Mouse (Mus musculus) c-Kit-positive CD71-positive TER-119-negative erythroid progenitor cells, embryonic 14.5 days (primary cell): Measurements from ENCODE around the gene AC124502.3.
"Not testable (repeated sequence)": the region's sequence is repeated elsewhere in the genome, so short reads cannot be mapped to it uniquely, and the experiment has no call there.

ENCODE experiments used
- DNase-seq: peaks from one replicate; pipeline ENCODE4 v3.0.0-alpha.2; 2013; ENCODE audit warnings: low read depth

The AC124502.3 gene

DNA sequence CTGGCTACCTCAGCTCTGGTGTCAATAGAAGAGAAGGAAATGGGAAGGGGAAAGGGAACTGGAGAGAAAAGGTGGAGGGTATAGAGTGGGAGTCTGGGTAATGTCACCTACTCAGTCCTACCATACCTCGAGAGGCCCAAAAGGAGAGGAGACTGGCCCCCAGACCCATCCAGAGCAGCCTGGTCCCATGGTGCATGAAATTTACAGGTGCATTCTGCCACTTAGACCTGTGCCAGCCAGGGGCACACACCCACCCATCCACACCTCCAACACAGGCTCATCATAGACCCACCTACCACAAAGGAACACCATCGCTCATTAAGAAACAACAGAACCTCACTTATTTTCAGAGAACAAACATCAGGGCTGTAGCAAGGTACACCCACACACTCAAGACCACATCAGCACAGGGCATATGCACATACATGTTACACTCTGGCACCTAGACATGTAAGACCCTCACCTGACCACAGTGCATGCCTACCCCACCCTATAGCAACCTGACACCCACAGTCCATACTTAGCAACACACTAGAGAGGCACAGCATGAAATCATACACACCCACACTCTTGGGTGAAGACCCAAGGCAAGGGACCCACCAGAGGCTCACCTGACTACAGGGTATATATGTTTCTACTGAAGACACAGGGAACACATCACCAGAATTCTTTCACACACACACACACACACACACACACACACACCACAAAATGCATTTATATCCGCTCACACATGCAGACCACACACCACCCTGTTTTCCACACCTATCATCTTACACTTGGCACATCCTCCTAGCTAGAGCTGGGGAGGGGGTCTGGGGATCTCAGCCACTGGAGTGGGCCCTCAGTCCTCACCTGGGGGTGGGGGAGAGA is 45.5 kb downstream of the AC124502.3 start:
- no peak for DNase-seq

- DNase-seq: no peak
Measured at GRCm38 (mm10) chr19:5084834-5085144, 46.1 kb downstream of the AC124502.3 start.

DNA sequence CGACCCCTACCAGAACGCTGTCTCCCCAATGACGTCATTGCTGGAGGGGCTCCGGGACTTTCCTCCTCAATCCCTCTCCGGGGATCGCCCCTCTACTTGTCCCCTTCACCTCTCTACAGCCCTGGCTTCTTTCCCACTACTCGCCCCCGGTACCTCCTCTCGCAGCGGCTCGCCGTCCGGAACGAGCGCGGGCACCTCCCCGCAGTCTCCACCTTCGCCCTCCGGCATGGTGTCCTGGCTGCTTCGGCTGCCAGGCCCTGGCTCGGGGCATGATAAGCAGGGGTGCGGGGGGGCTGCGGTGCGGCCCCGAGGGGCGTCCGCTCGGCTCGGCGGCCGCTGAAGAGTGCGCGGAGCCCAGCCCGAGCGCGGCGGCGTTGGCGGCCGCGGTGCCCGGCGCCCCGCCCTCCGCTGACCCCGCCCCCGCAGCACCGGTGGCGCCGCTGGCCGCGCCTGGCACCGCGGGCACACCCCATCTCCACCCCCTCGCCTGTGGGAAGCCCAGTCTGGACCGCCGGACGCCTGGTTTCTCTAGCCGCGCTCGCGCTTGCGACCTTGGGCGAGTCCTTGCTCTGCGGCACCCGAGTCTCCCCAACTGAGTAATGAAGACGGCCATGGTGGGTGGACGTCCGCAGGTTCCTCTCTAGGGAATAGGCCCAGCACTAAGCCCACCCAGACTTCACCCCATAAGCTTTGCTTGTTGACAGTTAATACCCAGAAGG is 46.6 kb downstream of the AC124502.3 start, which contains the start of gene Tmem151a:
Gene Tmem151a, minus strand, starts transcription at position 387 of the 719 bp plus-strand sequence.
- DNase-seq: no peak

GRCm38 (mm10) chr19:5086533-5086932 is 47.8 kb downstream of the AC124502.3 start:
- DNase-seq: not testable (repeated sequence)

- peak; percentile 98 for DNase-seq
Measured at GRCm38 (mm10) chr19:5087884-5088728, 49.4 kb downstream of the AC124502.3 start, which contains the start of gene Yif1a. Gene Yif1a, plus strand, starts transcription at chr19:5088538.

DNA sequence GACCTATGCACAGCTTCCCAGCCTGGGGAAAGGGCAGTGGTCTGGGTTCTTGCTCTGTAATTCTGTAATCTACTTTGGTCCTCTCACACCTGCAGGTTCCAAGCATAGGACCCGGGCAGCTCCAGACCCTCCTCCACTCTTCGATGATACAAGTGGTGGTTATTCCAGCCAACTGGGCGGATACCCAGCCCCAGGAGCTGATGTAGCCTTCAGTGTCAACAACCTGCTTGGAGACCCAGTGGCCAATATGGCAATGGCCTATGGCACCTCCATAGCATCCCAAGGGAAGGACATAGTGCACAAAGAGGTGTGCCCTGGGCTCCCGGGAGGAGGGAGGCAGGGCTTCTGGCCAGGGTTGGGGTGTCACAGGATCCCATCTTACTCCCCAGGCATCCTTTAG is 50.6 kb downstream of the AC124502.3 start:
- DNase-seq: no peak

DNA sequence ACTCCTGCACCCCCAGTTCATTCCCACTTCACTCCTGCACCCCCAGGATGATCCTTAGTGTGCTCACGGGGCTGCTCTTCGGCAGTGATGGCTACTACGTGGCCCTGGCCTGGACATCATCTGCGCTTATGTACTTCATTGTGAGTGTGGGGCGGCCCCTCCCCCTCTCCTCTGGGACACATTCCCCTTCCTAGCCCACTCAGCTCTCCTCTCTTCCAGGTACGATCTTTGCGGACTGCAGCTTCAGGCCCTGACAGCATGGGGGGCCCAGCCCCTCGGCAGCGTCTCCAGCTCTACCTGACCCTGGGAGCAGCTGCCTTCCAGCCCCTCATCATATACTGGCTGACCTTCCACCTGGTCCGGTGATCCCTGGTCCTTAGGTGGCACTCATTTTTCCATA is 53.4 kb downstream of the AC124502.3 start:
- no peak for DNase-seq

GRCm38 (mm10) chr19:5093481-5094242 is 55.0 kb downstream of the AC124502.3 start:
- DNase-seq: no peak

GRCm38 (mm10) chr19:5094243-5094632 is 55.5 kb downstream of the AC124502.3 start:
- peak; percentile 90 for DNase-seq

GRCm38 (mm10) chr19:5094746-5095417 is 56.2 kb downstream of the AC124502.3 start:
- no peak for DNase-seq

- no peak for DNase-seq
Measured at GRCm38 (mm10) chr19:5095887-5096474, 57.3 kb downstream of the AC124502.3 start.

DNA sequence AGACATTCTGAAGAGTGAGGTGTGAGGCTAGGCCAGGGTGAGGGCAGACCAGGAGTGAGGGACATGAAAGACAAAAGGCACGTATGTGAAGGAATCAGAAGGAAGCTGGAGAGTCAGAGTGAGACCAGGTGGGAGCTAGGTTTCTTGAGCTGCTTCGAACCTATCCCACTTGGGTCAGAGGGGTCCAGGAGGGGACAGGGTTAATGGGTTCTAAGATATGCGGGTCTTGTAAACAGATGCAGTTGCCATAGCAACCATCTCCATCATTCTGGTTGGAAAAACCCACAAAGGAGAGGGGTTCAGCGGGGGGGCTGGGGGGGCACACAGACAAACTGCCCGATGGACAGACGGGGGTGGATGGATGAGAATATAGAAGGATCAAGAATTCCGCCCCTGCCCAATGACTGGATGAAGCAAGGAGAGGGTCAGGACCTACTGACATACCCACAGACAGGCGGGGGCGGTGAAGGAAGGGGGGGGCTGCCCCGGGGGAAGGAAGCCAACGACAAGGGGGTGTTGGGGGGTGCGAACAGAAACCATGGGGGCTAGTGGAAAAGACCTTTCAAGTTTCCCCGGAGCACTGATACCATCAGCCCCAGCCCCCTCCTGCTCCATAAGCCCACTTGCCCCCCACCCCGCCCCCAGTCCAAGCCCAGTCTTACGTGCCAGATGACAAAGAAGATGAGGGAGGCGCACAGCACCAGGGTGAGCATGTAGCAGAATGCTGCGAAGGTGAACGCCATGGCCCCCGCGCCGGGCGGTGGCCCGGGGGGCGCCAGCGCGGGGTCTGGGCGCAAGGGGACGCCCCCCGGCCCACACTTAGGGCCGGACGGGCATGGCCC is 59.1 kb downstream of the AC124502.3 start:
- DNase-seq: no peak

DNA sequence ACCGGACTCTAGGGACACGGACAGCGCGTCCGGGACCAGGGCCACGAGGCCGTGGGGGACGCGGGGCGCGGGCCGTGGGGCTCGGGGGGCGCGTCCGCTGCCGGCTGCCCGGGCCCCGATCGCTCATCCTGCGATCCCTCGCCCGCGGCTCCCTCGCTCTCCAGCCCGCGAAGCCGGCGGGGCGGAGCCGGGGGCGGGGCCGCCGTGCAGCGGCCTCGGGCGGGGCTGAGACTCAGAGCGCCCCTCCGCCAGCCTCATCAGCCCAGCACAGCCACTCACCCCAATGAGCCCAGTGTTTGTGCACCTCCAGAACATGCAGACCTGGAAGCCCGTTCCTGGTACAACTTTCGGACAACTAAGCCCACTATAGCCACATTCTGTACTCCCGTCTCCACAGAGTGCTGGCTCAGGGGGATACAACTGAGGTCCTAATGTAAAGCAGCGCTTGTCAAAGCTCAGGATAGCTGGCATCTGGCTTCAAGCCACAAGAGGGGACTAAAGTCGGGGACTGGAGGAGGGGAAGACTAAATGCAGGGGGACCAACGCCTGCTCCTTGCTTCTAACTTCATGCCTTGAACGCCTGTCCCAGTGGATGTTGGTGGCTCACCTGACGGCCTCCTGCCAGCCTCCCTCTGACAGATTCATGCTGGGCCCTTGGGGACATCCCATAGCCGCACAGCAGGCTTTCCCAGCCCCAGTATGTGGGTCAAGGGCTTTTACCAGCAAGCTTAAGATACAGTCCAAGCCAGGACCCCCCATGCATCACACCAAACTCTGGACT is 59.9 kb downstream of the AC124502.3 start, which contains the start of gene Cnih2:
Gene Cnih2, minus strand, starts transcription at position 159 of the 781 bp plus-strand sequence.
- no peak for DNase-seq
